Mouse (Mus musculus): ENCODE results near the gene Mical3.

- no peak for TF ChIP-seq POLR2A (IDR thresholded peaks at IDR 0.05; ENCODE audit: control insufficient read depth, extremely low read depth, insufficient read depth, low read length, poor library complexity)
- no peak for TF ChIP-seq CTCF (IDR thresholded peaks at IDR 0.05; ENCODE audit: borderline replicate concordance, control insufficient read depth, extremely low read depth, insufficient read depth, low read length, poor library complexity)
These were observed 191.0 kb downstream of the Mical3 start for GRCm38 (mm10) chr6:120939783-120940182.

Data from thymus, adult 2 months (tissue).